Mouse (Mus musculus): ENCODE data around the gene Ikzf1.

The Ikzf1 gene

DNA sequence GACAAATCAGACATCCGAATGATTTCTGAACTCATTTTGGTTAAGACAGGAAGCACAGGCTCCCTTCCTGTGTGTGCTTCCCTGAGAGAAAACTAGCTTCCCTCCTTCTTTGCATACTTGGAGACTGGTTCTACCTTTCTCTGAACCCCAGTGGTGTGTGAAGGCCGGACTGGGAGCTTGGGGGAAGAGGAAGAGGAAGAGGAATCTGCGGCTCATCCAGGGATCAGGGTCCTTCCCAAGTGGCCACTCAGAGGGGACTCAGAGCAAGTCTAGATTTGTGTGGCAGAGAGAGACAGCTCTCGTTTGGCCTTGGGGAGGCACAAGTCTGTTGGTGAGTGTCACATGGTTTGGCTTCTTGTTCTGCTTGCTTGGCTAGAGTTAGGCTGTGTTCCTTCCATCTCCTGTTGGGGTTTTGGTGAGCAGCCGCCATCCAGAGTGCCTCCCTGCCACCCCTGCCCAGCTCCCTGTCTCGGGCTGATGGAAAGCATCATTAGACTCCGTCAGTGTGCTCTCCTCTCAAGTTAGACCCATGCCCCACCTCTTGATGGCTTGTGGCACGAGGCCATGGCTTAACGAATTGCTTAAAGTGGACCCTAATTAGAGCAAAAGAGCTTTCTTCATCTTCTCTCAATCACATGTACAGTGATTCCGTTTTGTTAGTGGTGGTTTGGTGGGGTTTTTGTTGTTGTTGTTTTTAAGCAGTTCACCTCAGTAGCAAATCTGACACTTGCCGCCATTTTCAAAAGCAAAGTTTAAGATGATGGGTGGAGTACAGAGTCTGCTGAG, 5.4 kb downstream of the Ikzf1 start:
- DNase-seq (ENCODE audit: low spot score), result no peak

GRCm38 (mm10) chr11:11690845-11691196, 6.0 kb downstream of the Ikzf1 start:
- no peak for DNase-seq (ENCODE audit: low spot score)

DNA sequence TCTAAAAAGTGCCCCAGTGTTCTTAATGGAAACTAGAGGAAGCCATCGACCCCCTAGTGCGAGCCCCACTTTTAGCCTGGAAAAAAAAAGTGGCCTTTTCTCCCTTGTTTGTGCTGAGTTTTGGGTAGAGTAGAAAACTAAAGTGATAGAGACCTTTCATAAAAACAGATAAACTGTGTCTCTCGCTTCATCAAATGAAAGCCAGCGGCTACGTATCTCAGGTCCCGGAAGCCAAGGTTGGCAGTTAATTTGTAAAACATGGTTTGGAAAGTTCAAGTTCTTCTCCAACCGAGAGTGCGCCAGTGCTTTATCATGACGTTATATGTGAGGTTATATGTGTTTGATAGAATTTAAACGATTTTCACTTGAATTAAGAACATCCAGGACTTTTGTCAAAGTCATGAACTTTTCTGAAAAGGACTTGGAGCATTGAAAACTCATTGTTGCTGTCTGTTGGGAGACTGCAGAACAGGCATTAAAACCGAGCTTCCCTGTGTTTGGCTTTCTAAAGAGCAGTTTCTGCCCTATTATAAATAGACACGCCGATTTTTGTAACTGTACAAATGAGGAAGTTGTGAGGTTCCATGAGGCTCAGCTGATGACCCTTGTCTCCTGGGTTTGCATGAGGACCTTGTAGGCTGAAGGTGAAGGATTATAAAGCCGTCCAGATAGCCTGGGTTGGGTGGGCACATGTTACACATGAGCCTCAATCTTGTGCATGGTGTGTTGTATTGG, 6.7 kb downstream of the Ikzf1 start:
- no peak for DNase-seq (ENCODE audit: low spot score)

DNA sequence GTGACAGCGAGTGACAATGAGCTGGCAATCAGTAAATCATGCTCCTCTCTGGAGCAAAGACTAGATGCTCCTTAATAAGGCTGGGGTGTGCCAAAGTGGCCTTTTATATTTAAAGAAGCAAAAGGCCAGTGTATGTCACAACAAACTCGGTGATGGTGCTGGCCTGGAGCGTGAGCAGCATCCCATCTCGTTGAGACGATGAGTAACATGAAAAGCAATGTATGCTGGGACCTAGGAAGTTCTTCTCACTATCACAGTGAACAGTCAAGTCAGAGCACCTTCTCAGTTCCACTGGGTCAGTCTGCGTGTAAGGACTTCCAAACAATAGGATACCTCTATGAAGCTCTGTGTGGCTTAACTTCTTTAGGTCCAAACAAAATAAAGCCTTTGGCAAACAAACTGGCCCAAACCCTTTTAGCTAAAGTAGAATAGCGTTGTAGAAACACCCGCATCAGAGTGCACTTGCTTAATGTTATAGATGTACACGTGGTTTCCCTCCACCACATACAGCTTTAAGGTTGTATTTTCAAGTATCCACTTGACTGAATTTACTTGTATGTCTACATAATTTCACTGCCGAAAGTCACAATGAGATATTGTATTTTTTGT, 7.9 kb downstream of the Ikzf1 start:
- DNase-seq (ENCODE audit: low spot score), result no peak

- DNase-seq (ENCODE audit: low spot score), result no peak
Measured at GRCm38 (mm10) chr11:11693446-11693845, 8.6 kb downstream of the Ikzf1 start.

DNA sequence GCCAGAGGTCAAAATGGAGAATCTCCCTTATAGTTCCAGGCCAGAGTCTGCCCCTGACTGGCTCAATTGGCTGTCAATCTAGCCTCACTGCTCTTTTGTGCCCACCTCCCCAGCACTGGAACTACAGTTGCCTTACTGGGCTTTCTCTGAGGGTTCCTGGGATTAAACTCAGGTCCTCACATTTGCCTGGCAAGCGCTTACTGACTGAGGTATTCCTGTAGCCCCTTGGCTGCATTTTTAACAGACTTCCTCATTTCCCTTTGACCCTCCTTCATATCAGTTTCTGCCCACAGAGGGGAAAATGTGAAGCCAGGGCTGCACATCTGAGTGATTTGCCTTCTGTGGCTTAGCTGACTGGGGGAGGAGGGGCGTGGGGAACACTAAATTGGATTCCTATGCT, 9.3 kb downstream of the Ikzf1 start:
- DNase-seq (ENCODE audit: low spot score), result no peak

DNA sequence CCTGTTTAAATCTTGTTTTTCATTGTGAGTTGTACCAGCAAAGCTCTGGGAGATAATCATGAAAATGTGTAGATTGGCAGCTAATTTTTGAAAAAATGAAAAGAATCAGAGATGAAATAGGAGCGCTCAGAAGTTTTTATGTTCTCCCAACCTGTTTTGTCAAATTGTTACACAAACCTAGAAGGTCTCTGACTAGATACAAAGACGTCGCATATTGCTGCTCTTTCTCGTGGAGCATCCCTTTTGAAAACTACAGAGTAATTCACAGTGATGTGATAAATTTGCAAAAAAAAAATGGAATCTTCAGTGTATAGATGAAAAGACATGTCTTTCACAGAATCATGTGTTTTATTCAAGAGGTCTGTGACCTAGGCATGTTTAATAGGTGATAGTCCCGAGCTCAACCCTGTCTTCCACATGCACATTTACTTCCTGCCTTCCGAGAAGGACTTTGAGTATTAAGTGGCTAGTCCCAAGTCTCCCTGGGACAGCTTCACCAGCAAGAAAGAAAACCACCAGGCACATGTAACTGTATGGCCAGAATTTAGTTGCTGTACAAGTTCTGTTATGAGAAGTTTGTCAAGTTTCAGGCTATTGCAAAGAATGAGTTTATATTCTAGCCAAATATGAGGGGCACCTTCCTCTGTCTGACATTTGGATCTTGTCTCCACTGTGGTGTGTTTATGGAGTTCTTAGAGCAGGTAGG, 9.8 kb downstream of the Ikzf1 start:
- no peak for DNase-seq (ENCODE audit: low spot score)

DNA sequence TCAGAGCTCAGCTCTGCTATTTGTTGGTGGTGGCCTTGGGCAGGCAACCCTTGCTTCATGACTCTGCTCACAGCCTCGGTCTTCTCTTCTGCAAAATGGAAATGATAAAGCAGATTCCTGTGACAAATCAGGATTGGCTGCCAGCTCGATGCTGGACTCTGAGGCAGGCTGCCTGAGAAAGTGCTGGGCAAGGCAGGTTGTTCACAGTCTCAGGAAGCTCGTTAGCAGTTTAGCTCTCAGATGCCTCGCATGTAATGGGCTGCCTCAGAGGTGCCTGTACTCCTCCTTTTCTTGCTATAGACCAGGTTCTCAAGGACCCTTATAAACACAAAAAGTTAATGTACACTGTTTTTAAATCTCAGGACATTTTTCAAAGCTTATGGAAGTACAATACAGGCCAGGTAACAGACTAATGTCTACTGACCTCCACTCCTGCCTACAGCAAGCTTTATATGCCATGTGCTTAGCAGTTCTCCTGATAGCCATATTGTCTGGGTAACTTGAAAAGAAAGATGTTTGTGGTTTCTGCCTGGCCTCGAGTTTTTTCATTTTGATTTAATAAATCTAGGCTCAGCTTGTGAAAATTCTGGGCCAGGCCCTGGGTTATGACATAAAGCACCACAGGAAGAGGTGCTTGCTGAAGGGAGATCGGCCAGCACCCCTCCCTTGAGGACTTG, 10.5 kb downstream of the Ikzf1 start:
- no peak for DNase-seq (ENCODE audit: low spot score)

DNA sequence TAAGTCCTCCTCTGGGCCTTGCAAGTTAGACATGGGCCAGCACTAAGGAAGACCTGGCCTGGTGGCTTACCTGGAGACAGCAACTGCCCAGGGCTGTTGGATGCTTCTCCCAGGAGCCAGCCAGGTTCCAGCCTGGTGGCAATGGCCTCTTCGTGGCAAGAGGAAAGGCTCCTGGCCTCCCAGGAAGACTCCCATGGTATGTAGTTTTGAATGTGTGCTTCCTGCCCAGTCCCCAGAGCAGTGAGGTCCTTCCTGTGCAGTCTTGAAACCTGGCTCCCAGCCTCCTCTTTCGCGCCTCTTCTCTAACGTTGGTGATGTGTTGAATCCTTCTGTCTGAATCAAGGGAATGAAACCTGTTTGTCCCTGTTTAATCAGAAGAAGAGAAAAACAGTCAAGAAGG, 11.1 kb downstream of the Ikzf1 start:
- no peak for DNase-seq (ENCODE audit: low spot score)

DNA sequence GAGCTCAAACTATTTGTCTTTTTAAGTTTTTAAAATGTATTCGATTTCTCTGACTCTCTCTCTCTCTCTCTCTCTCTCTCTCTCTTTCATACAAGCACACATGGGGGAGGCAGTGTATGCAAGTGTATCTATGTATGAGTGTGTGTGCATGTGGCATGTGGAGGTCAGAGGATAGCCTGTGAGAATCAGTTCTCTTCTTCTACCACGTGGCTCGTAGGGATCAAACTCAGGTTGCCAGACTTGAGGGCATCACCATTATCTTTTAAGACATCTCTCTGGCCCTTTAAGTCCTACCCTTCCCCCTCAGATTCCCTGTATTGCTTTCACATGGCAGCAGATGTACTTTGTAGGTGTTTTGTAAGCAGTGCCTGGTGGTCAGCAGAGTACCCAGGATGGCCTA, 12.0 kb downstream of the Ikzf1 start:
- DNase-seq (ENCODE audit: low spot score), result no peak

- DNase-seq (ENCODE audit: low spot score), result no peak
Measured at GRCm38 (mm10) chr11:11701378-11701777, 16.6 kb downstream of the Ikzf1 start.

DNA sequence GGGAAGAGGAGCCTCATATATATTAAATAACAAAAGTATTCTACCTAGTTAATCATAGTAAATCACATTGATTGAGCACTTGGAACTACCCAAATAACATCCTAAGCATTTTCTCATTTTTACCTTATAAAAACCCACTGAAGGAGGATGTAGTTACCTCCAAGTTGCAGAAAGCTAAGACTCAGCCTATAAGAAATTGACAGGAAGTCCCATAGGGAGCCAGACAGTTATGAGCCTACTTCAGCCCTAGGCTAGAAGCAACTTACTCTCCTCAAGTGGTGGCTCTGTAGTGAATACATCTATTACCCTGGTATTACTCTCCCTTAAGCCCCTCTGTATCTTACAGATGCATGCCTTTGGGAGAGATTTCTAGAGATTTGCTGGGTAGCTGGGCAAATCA, 19.0 kb downstream of the Ikzf1 start:
- DNase-seq (ENCODE audit: low spot score), result no peak

- DNase-seq (ENCODE audit: low spot score), result no peak
Measured at GRCm38 (mm10) chr11:11708154-11708719, 23.4 kb downstream of the Ikzf1 start.

DNA sequence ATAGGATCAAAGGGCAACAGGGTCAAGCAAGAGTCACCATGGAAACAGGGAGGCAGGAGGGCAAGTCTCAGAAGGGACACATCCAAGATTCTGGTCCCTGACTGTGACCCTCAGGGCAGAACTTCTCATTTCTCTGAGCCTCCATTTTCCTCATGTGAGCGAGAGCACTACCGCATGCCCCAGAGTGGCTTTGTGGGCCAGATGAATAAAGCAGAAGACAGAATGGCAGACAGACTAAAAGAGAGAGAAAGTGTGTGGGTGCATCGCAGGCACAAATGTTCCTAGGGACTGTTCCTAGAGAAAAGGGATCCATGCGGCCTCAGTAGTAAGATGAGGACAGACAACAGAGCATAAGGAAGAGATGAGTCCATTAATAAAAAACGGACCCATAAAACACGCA, 24.5 kb downstream of the Ikzf1 start:
- no peak for DNase-seq (ENCODE audit: low spot score)

DNA sequence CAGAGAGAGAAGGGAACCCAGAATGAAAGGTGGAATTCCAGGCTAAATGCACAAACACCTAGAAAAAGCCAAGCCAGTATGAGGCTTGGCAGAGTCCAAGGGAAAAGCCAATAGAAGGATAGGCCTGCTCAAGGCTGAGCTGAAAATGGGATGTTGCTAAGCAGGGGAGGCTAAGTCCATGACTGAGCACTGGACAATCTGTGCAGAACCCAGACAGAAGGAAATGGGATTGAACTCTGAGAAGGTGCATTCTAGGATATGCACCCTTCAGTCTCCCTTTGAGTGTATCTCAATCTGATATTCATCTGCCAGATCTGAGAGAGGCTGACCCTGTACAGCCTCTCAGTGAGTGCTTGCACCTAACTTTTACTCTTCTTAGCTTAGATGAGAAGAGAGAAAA, 25.9 kb downstream of the Ikzf1 start:
- no peak for DNase-seq (ENCODE audit: low spot score)

GRCm38 (mm10) chr11:11711748-11712147, 26.9 kb downstream of the Ikzf1 start:
- no peak for DNase-seq (ENCODE audit: low spot score)

GRCm38 (mm10) chr11:11714676-11715075, 29.9 kb downstream of the Ikzf1 start:
- no peak for DNase-seq (ENCODE audit: low spot score)

DNA sequence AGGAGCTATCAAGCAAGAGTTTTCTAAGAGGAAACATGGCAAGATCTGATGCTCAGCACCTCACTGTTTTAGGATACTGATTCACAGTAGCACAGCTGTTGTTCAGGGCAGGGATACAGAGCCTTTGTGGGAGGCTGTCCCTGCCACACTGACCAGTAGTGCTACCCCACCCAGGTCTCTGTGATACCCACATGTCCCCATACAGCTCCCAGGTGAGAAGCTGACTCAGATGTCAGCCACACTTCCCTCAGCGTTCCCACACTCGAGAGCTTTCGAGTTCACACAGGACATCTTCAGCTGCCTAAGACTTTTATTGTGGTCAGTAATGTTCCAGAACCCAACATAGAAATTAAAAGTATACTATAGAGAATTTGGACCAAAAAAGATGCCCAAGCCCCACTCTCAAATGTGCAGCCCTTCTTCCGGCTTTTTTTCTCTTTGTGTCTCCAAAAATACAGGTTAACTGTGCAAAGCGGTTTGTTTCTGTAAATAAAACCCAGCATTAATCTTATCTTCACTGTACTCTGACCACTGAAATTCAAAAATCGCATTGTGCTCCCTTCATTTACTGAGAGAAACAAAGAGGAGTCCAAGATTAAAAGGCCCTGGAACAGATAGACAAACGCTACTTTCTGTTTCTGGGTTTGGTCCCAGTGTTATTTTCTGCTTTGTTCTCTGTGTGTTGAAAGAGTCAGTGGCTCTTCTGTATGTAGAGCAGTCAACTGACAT, 31.3 kb downstream of the Ikzf1 start:
- no peak for DNase-seq (ENCODE audit: low spot score)

- no peak for DNase-seq (ENCODE audit: low spot score)
Measured at GRCm38 (mm10) chr11:11716692-11717037, 31.9 kb downstream of the Ikzf1 start.

DNA sequence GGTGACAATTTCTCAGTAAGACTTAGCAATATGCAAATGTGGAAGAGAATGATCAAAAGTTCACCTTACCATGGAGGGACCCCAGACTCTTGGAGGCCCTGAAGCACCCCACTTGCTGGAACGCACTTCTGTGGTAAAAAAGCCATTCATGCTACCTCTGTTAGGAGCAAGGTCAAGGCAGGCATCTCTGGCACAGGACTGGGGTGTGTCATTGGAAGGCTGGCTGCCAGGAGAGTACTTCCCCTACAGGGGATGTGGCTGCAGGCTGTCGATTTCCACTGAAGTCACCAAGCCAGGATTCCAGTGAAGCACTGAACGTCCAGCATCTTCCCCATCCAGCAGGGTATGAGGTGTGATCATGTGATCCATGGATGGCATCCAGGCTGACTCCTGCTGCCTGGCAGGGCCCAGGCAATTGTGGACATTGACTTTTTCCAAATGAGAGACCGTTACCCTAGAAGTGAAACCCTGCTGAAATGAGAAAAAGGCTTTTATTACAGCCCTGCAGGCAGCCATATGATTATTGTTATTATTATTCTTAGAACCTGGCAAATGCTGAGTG, 32.9 kb downstream of the Ikzf1 start:
- DNase-seq (ENCODE audit: low spot score), result no peak

- DNase-seq (ENCODE audit: low spot score), result no peak
Measured at GRCm38 (mm10) chr11:11719748-11720147, 34.9 kb downstream of the Ikzf1 start.
